Mouse (Mus musculus) embryonic facial prominence, embryonic 14.5 days (tissue): ENCODE measurements at regions not wholly inside any gene's neighbourhood (a gene's known extent, or its start where the extent isn't known, plus 50 kb on each side); places are given as distances from the start of the nearest gene placed in this dataset.
A peak's percentile ranks its signal among the peaks of the same experiment; 100 is the strongest.

Source experiments
- ATAC-seq: fragments of 200-750 bp; cut with Nextera tagmentation; 2 replicates; pipeline ENCODE4 v1.8.0; 2017; ENCODE audit warnings: low read depth, moderate number of reproducible peaks, moderate TSS enrichment
- DNase-seq: peaks from one replicate; pipeline ENCODE4 v3.0.0-alpha.2; 2015; ENCODE audit warnings: low spot score
- H3K27ac ChIP-seq: fragments of 300-500 bp; sonication (generic); replicated peaks from 2 replicates; pipeline ENCODE4 v1.5.1; 2014; ENCODE audit warnings: low read depth, mild to moderate bottlenecking, low read length, moderate library complexity
- H3K27me3 ChIP-seq: fragments of 300-500 bp; sonication (generic); replicated peaks from 2 replicates; pipeline ENCODE4 v1.6.1; 2014; ENCODE audit warnings: low read length; ENCODE audit not compliant: control insufficient read depth, insufficient read depth
- H3K36me3 ChIP-seq: fragments of 300-500 bp; sonication (generic); 2 replicates; pipeline ENCODE4 v1.6.1; 2014; ENCODE audit warnings: low read length, mixed read lengths; ENCODE audit not compliant: control insufficient read depth, insufficient read depth
- H3K4me1 ChIP-seq: fragments of 300-500 bp; sonication (generic); 2 replicates; pipeline ENCODE4 v1.6.1; 2014; ENCODE audit warnings: antibody characterized with exemption, low read length; ENCODE audit not compliant: control insufficient read depth, insufficient read depth
- H3K4me2 ChIP-seq: fragments of 300-500 bp; sonication (generic); 2 replicates; pipeline ENCODE4 v1.6.1; 2014; ENCODE audit warnings: low read depth, mild to moderate bottlenecking, low read length, moderate library complexity, mixed read lengths
- H3K4me3 ChIP-seq: fragments of 300-500 bp; sonication (generic); 2 replicates; pipeline ENCODE4 v1.5.1; 2014; ENCODE audit warnings: low read depth, mild to moderate bottlenecking, low read length
- H3K9ac ChIP-seq: fragments of 300-500 bp; sonication (generic); 2 replicates; pipeline ENCODE4 v1.6.1; 2014; ENCODE audit warnings: low read depth, mild to moderate bottlenecking, low read length, moderate library complexity, mixed read lengths
- H3K9me3 ChIP-seq: fragments of 300-500 bp; sonication (generic); 2 replicates; pipeline ENCODE4 v1.6.1; 2016; ENCODE audit warnings: low read length; ENCODE audit not compliant: control insufficient read depth
- WGBS: fragments of 180-500 bp; shearing (Covaris S2); extraction: QIAGEN DNeasy Blood & Tissue Kit; methylation state at CpG from one replicate; pipeline ENCODE4 v1.1.7; 2014; 5-methylcytosine and 5-hydroxymethylcytosine counted together

DNA sequence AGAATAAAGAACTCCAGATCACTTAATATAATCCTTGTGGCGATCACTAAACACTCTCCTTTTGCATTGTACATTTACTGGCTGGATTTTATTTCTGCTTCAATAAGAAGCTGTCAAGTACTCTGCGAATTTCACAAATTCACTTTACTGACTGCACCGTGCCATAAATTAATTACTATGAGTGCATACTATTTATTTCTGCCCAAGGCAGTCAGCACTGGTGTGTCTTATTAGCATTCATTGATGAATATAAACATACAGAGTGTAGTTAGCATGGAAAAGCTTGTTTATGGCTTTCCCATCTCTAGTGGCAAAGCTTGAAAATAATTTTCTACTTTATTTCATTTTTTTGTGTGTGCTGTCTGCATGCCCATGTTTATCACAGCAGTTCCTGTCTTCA is 453.3 kb upstream of the Lmcd1 start:
- Histone ChIP-seq H3K9me3 (no peaks in the 10 kb centered on the region), H3K4me1 (no peaks in the 10 kb centered on the region), H3K9ac (no peak overlapping the region), H3K27ac (no peak overlapping the region), H3K4me3 (no peak overlapping the region), H3K4me2 (no peak overlapping the region), H3K36me3 (no peaks in the 10 kb centered on the region), H3K27me3 (no peaks in the 10 kb centered on the region)
- ATAC-seq (no peak), DNase-seq (no peak)
- 72% methylated on average over 3 of the region's 3 CpGs for whole genome bisulfite sequencing

- no peak overlapping the region for H3K4me3 ChIP-seq
- no peak overlapping the region for H3K9ac ChIP-seq
- no peak overlapping the region for H3K4me2 ChIP-seq
- DNase-seq (peak; percentile 33), ATAC-seq (no peak)
- H3K9me3 ChIP-seq, result no peaks in the 10 kb centered on the region
- H3K4me1 ChIP-seq, result no peaks in the 10 kb centered on the region
- H3K27ac ChIP-seq, result no peak overlapping the region
- 0 out of 2 replicates have a peak, but pooled peaks cover 3% of the 10 kb centered on the region for H3K27me3 ChIP-seq
- H3K36me3 ChIP-seq, result no peaks in the 10 kb centered on the region
- 50% methylated on average over 6 of the region's 6 CpGs for WGBS
Observed at GRCm38 (mm10) chr6:111844321-111844835, 429.2 kb upstream of the Lmcd1 start.

DNA sequence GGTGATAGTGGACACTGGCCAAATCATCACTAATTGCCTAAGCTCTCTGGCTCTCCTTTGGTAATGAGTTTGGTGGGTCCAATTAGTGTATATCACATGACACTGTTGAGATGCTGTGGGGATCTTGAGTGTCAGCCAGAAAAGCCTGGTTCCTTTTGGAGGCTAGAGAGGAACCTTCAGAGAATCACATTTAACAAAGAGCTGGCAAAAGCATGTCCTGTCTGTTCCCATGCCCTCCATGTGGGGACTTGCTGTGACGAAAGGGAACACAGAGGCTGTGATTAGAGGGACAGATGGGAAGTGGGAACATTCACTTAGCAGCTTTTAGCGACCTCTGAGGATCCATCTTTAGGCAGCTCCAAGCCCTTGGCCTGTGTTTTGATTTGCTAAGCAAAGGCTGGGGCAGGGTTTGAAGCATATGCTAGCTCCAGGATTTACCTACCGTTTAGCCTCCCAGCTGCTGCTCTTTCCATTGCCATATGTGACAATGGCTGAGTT is 407.4 kb upstream of the Lmcd1 start:
- peak; percentile 18; the same call in 1 of the 2 replicates for ATAC-seq

DNA sequence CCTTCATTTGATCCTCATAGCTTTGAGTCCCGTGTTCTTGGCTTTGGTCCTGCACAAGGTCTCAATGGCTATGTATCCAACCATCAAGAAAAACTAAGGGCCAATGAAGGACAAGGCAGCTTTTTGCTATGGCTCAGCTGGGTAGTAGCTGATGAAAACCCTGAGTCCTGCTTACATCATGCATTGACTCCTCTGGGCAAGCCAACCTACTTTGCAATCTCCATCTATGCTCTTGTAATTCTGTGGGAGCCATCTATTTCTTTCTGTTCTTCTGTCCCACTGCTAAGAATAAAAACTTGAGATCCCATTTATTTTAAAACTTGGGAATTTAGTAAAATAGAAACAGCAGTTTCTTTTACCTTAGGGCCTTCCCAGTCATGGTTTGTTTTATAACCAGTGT is 391.0 kb upstream of the Lmcd1 start:
- no peak overlapping the region for H3K9ac ChIP-seq
- DNase-seq, result no peak
- H3K4me1 ChIP-seq, result no peaks in the 10 kb centered on the region

More for the DNA sequence above, 407.4 kb upstream of the Lmcd1 start:
- Histone ChIP-seq H3K9me3 (no peaks in the 10 kb centered on the region), H3K4me3 (no peak overlapping the region), H3K27me3 (no peaks in the 10 kb centered on the region), H3K4me2 (no peak overlapping the region), H3K27ac (no peak overlapping the region), H3K36me3 (no peaks in the 10 kb centered on the region), H3K9ac (no peak overlapping the region), H3K4me1 (no peaks in the 10 kb centered on the region)
- no peak for DNase-seq
- 64% methylated on average over 3 of the region's 3 CpGs for WGBS

DNA sequence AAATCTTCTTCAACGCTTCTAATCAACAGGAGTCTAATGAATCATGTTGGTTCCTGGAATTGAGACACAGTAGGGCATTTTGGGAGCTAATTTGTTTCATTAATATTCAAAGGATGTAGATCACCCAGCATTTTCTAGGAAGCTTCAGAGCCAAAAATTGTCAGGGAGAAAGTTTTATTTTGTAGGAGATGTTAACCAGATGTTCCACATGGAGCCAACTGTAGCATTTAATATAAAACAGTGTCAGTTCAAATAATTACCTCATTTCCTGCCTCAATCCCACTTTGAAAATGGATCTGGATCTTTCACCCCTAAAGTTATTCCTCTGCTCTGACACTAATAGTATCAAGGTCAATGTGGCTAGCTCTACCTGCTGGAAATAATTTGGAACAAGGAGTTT is 389.6 kb upstream of the Lmcd1 start:
- no peak overlapping the region for H3K27ac ChIP-seq

More for the DNA sequence above, 391.0 kb upstream of the Lmcd1 start:
- Histone ChIP-seq H3K27me3 (no peaks in the 10 kb centered on the region), H3K36me3 (no peaks in the 10 kb centered on the region), H3K4me3 (no peak overlapping the region), H3K4me2 (no peak overlapping the region), H3K27ac (no peak overlapping the region), H3K9me3 (no peaks in the 10 kb centered on the region)
- WGBS, result 74% methylated on average over 1 of the region's 1 CpGs
- ATAC-seq, result no peak

GRCm38 (mm10) chr6:111911997-111912396 is 361.6 kb upstream of the Lmcd1 start:
- Histone ChIP-seq H3K4me3 (no peak overlapping the region), H3K9me3 (no peaks in the 10 kb centered on the region), H3K4me2 (no peak overlapping the region), H3K9ac (no peak overlapping the region), H3K27ac (no peak overlapping the region), H3K4me1 (peaks cover 5% of the 10 kb centered on the region; the same call in 1 of the 2 replicates), H3K27me3 (no peaks in the 10 kb centered on the region), H3K36me3 (no peaks in the 10 kb centered on the region)
- ATAC-seq, result no peak
- WGBS, result 60% methylated on average over 2 of the region's 2 CpGs
- DNase-seq, result peak; percentile 21

More for the DNA sequence above, 389.6 kb upstream of the Lmcd1 start:
- 55% methylated on average over 1 of the region's 1 CpGs for whole genome bisulfite sequencing
- no peaks in the 10 kb centered on the region for H3K4me1 ChIP-seq
- no peak overlapping the region for H3K4me3 ChIP-seq
- no peak overlapping the region for H3K9ac ChIP-seq
- no peaks in the 10 kb centered on the region for H3K36me3 ChIP-seq
- no peaks in the 10 kb centered on the region for H3K9me3 ChIP-seq
- no peaks in the 10 kb centered on the region for H3K27me3 ChIP-seq
- ATAC-seq (no peak), DNase-seq (peak; percentile 43)
- no peak overlapping the region for H3K4me2 ChIP-seq

- Histone ChIP-seq H3K36me3 (no peaks in the 10 kb centered on the region), H3K4me1 (peaks cover 7% of the 10 kb centered on the region; the same call in 1 of the 2 replicates), H3K27me3 (no peaks in the 10 kb centered on the region), H3K4me2 (no peak overlapping the region), H3K9ac (no peak overlapping the region), H3K27ac (no peak overlapping the region), H3K4me3 (no peak overlapping the region), H3K9me3 (no peaks in the 10 kb centered on the region)
- ATAC-seq (no peak), DNase-seq (no peak)
- WGBS, result 79% methylated on average over 11 of the region's 11 CpGs
Observed at GRCm38 (mm10) chr6:111913771-111914405, 359.7 kb upstream of the Lmcd1 start.

GRCm38 (mm10) chr6:111917248-111917721 is 356.3 kb upstream of the Lmcd1 start:
- Histone ChIP-seq H3K36me3 (no peaks in the 10 kb centered on the region), H3K27me3 (no peaks in the 10 kb centered on the region), H3K4me1 (peaks cover 7% of the 10 kb centered on the region; the same call in 1 of the 2 replicates), H3K27ac (no peak overlapping the region), H3K9me3 (no peaks in the 10 kb centered on the region), H3K4me3 (no peak overlapping the region), H3K9ac (no peak overlapping the region), H3K4me2 (no peak overlapping the region)
- DNase-seq, result peak; percentile 37
- no peak for ATAC-seq
- WGBS, result 37% methylated on average over 6 of the region's 6 CpGs
